Mouse (Mus musculus) adrenal gland, postnatal 36 days (tissue): ENCODE measurements at regions not wholly inside any gene's neighbourhood (a gene's known extent, or its start where the extent isn't known, plus 50 kb on each side); places are given as distances from the start of the nearest gene placed in this dataset.
A peak's percentile ranks its signal among the peaks of the same experiment; 100 is the strongest.

Experiments used
- DNase-seq, 2 experiments: peaks; one replicate each; pipeline ENCODE4 v3.0.0; 2021; ENCODE audit warnings: mixed read lengths in 1 of 2

GRCm38 (mm10) chr7:55710872-55711558 lies 57.0 kb upstream of the Siglech start:
- peak; percentile 30 to 47 for DNase-seq
